Mouse (Mus musculus) CH12.LX (cell line): Measurements from ENCODE around the gene Lrch3. TPM values are rescaled to one million over a fixed set of nuclear protein-coding genes. Genes with fewer than 3 reads are reported as not detected.
"Not testable (repeated sequence)": the region's sequence is repeated elsewhere in the genome, so short reads cannot be mapped to it uniquely, and the experiment has no call there.

ENCODE experiments used
- DNase-seq: peaks from one replicate; pipeline ENCODE4 v3.0.0-alpha.2; 2013; ENCODE audit errors: extremely low read depth
- H3K27ac ChIP-seq: 2 replicates; pipeline ENCODE4 v1.5.1; 2012; ENCODE audit warnings: low read depth, mild to moderate bottlenecking, control low read depth, moderate library complexity; ENCODE audit not compliant: insufficient read depth
- H3K27me3 ChIP-seq: replicated peaks from 2 replicates; pipeline ENCODE3; 2012; ENCODE audit warnings: inconsistent platforms
- H3K36me3 ChIP-seq, 2 experiments: replicated peaks in 1 of 2; 2 replicates each; pipeline versions ENCODE3 to v1.6.1; 2012; ENCODE audit warnings: inconsistent platforms in 1 of 2, low read length in 1 of 2, mild to moderate bottlenecking in 1 of 2, mixed read lengths in 1 of 2, moderate library complexity in 1 of 2; ENCODE audit not compliant: control insufficient read depth in 1 of 2, insufficient read depth in 1 of 2
- H3K4me1 ChIP-seq, 2 experiments: 2 replicates each; pipeline ENCODE4 v1.6.1; 2012; ENCODE audit warnings: inconsistent platforms in 1 of 2, moderate library complexity in 1 of 2; ENCODE audit not compliant: insufficient read depth in 2 of 2, control insufficient read depth in 1 of 2
- H3K4me2 ChIP-seq: 2 replicates; pipeline ENCODE4 v1.6.1; 2012; ENCODE audit warnings: low read depth, mild to moderate bottlenecking, control low read depth; ENCODE audit not compliant: poor library complexity, insufficient read depth, severe bottlenecking
- H3K4me3 ChIP-seq, 3 experiments: fragments of 150-350 bp in 1 of 3; sonication (generic) in 1 of 3; replicated peaks in 1 of 3; 2 replicates each; pipeline versions ENCODE3 to v1.5.1; 2011 to 2012; ENCODE audit warnings: low read depth in 2 of 3, low read length in 2 of 3, mild to moderate bottlenecking in 2 of 3, moderate library complexity in 2 of 3, control low read depth in 1 of 3, improper control_type of control experiment in 1 of 3, inconsistent platforms in 1 of 3, mixed read lengths in 1 of 3; ENCODE audit not compliant: poor library complexity in 1 of 3
- H3K79me2 ChIP-seq: replicated peaks from 2 replicates; pipeline ENCODE4 v1.6.1; 2012; ENCODE audit warnings: mild to moderate bottlenecking, moderate library complexity; ENCODE audit not compliant: control insufficient read depth, poor library complexity, insufficient read depth, severe bottlenecking; ENCODE audit errors: extremely low read depth
- H3K9ac ChIP-seq: 2 replicates; pipeline ENCODE4 v1.6.1; 2012; ENCODE audit warnings: low read depth, mild to moderate bottlenecking, control low read depth, moderate library complexity; ENCODE audit not compliant: insufficient read depth
- H3K9me3 ChIP-seq: replicated peaks from 2 replicates; pipeline ENCODE3; 2012; ENCODE audit warnings: low read length, inconsistent platforms, mixed read lengths
- BHLHE40 ChIP-seq: IDR thresholded peaks from 2 replicates; pipeline ENCODE4 v1.6.1; 2011; ENCODE audit warnings: mild to moderate bottlenecking, low read depth, low read length, improper control_type of control experiment
- CHD2 ChIP-seq: IDR thresholded peaks from 2 replicates; pipeline ENCODE4 v1.6.1; 2011; ENCODE audit warnings: low read length, improper control_type of control experiment
- CTCF ChIP-seq, 2 experiments: IDR thresholded peaks in 1 of 2; conservative IDR thresholded peaks in 1 of 2; 2 replicates each; pipeline ENCODE4 v1.5.1; 2011 to 2012; ENCODE audit warnings: low read depth in 2 of 2, low read length in 2 of 2, improper control_type of control experiment in 1 of 2, inconsistent platforms in 1 of 2, mild to moderate bottlenecking in 1 of 2, moderate library complexity in 1 of 2
- E2F4 ChIP-seq: IDR thresholded peaks from 2 replicates; pipeline ENCODE4 v1.6.1; 2011; ENCODE audit warnings: low read depth, low read length, improper control_type of control experiment; ENCODE audit not compliant: insufficient replicate concordance
- EP300 ChIP-seq: IDR thresholded peaks from 2 replicates; pipeline ENCODE4 v1.6.1; 2011; ENCODE audit warnings: low read length, improper control_type of control experiment
- GABPA ChIP-seq: IDR thresholded peaks from 2 replicates; pipeline ENCODE4 v1.6.1; 2012; ENCODE audit warnings: low read depth, low read length, improper control_type of control experiment, inconsistent platforms; ENCODE audit not compliant: insufficient replicate concordance
- IRF4 ChIP-seq: IDR thresholded peaks from 2 replicates; pipeline ENCODE4 v1.6.1; 2014; ENCODE audit warnings: low read depth, mild to moderate bottlenecking, inconsistent platforms, low read length, improper control_type of control experiment
- JUND ChIP-seq: conservative IDR thresholded peaks from 2 replicates; pipeline ENCODE4 v1.6.1; 2011; ENCODE audit warnings: low read depth, low read length, improper control_type of control experiment
- KAT2A ChIP-seq: IDR thresholded peaks from 2 replicates; pipeline ENCODE4 v1.6.1; 2012; ENCODE audit warnings: low read length, improper control_type of control experiment, inconsistent platforms; ENCODE audit not compliant: insufficient replicate concordance
- MAX ChIP-seq: IDR thresholded peaks from 2 replicates; pipeline ENCODE4 v1.6.1; 2011; ENCODE audit warnings: low read length, improper control_type of control experiment
- MAZ ChIP-seq: IDR thresholded peaks from 2 replicates; pipeline ENCODE4 v1.6.1; 2012; ENCODE audit warnings: low read depth, mild to moderate bottlenecking, inconsistent platforms, low read length, improper control_type of control experiment, moderate library complexity
- MEF2A ChIP-seq: IDR thresholded peaks from 2 replicates; pipeline ENCODE4 v1.6.1; 2014; ENCODE audit warnings: low read depth, mild to moderate bottlenecking, inconsistent platforms, low read length, improper control_type of control experiment, borderline replicate concordance
- MYC ChIP-seq: IDR thresholded peaks from 2 replicates; pipeline ENCODE4 v1.6.1; 2011; ENCODE audit warnings: low read depth, mild to moderate bottlenecking, improper control_type of control experiment, low read length
- NRF1 ChIP-seq: IDR thresholded peaks from 2 replicates; pipeline ENCODE4 v1.6.1; 2014; ENCODE audit warnings: low read depth, mild to moderate bottlenecking, inconsistent platforms, low read length, improper control_type of control experiment, moderate library complexity
- POLR2A ChIP-seq: IDR thresholded peaks from 2 replicates; pipeline ENCODE4 v1.6.1; 2011; ENCODE audit warnings: low read depth, mild to moderate bottlenecking, improper control_type of control experiment, low read length
- POLR2AphosphoS2 ChIP-seq: IDR thresholded peaks from 2 replicates; pipeline ENCODE4 v1.6.1; 2011; ENCODE audit warnings: low read depth, low read length, improper control_type of control experiment
- RAD21 ChIP-seq: IDR thresholded peaks from 2 replicates; pipeline ENCODE4 v1.6.1; 2011; ENCODE audit warnings: low read depth, mild to moderate bottlenecking, low read length, improper control_type of control experiment, moderate library complexity
- RCOR1 ChIP-seq: conservative IDR thresholded peaks from 2 replicates; pipeline ENCODE4 v1.6.1; 2012; ENCODE audit warnings: low read depth, mild to moderate bottlenecking, inconsistent platforms, low read length, improper control_type of control experiment
- SIN3A ChIP-seq: IDR thresholded peaks from 2 replicates; pipeline ENCODE4 v1.6.1; 2012; ENCODE audit warnings: low read length, improper control_type of control experiment, inconsistent platforms
- SMC3 ChIP-seq: IDR thresholded peaks from 2 replicates; pipeline ENCODE4 v1.6.1; 2011; ENCODE audit warnings: low read depth, low read length, improper control_type of control experiment
- TCF12 ChIP-seq: IDR thresholded peaks from 2 replicates; pipeline ENCODE4 v1.6.1; 2014; ENCODE audit warnings: low read depth, mild to moderate bottlenecking, inconsistent platforms, low read length, improper control_type of control experiment
- USF1 ChIP-seq: IDR thresholded peaks from 2 replicates; pipeline ENCODE4 v1.6.1; 2014; ENCODE audit warnings: low read depth, mild to moderate bottlenecking, inconsistent platforms, low read length, improper control_type of control experiment
- ZKSCAN1 ChIP-seq: IDR thresholded peaks from 2 replicates; pipeline ENCODE4 v1.6.1; 2012; ENCODE audit warnings: low read depth, inconsistent platforms, low read length, improper control_type of control experiment, borderline replicate concordance
- ZNF384 ChIP-seq: IDR thresholded peaks from 2 replicates; pipeline ENCODE4 v1.6.1; 2012; ENCODE audit warnings: low read depth, low read length, improper control_type of control experiment, inconsistent platforms
- dilution Hi-C: fragments of 300-500 bp; cut with MboI; formaldehyde crosslinking; loops from 2 replicates; pipeline ENCODE4 v1.14.3; 2020; ENCODE audit warnings: low sequenced_read_pairs; ENCODE audit not compliant: extremely low pct_unique_long_range_greater_than_20kb, extremely low pct_ligation_motif_present
- in situ Hi-C: fragments of 300-500 bp; cut with MboI; formaldehyde crosslinking; loops from 3 replicates; pipeline ENCODE4 v1.14.3; 2019; ENCODE audit warnings: low sequenced_read_pairs, low pct_ligation_motif_present, low pct_unique_long_range_greater_than_20kb, mixed read lengths
- polyA plus RNA-seq: library from polyadenylated mRNA; unstranded; fragments of >175 nt; gene quantifications from 2 replicates; pipeline ENCODE4 v1.2.1, GENCODE M21; 2012; ENCODE audit warnings: low read depth; ENCODE audit not compliant: insufficient read length
- total RNA-seq, 2 experiments: library from RNA; depleted of rRNA; stranded (reverse); fragments of 300-350 nt in 1 of 2; fragments of >200 nt in 1 of 2; gene quantifications; 2 replicates each; pipeline ENCODE4 v1.2.3; 2012 to 2014

The Lrch3 gene
- total and polyA plus RNA-seq, 3 experiments = 11.9 to 20.7 (median 16.1) TPM

DNA sequence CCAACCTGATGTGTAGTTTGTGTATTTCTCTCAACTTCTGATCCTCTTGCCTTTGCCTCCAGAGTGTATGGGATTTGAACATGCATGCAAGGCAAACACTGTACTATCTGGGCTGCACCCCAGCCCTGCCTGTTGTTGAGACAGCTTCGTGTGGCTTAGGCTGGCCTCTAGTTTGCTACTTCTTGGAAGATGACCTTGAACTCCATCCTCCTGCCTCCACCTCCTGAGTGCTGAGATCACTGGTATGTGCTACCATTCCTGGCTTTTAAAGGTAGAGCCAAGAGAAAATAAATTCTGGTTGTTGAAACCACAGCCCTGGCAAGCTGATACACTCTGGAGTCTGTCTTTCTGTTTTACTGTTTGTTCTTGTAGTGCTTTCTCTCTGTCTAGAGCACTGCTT is 21.2 kb downstream of the Lrch3 start:
- peaks cover 13 to 59% of the 10 kb centered on the region in 2 experiments for H3K4me1 ChIP-seq
- dilution Hi-C loops = no loop called here

DNA sequence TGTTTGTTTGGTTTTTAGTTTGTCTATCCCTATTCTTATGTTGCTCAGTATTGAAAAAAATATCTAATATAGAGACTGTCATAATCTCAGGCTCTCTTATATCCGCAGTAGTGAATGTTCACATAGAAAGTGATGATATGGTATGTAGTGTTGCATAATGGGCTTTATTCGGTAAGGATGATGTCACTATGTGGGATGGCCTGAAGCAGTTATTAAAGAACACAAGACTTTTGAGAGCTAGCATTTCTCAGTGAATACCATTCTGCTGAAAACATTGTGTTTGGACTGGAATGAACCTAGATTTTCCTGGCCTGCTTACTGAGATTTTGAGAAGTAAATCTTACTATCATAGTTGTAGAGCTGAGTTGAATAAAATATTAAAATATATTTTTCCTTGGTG is 23.5 kb downstream of the Lrch3 start:
- dilution Hi-C loops (no loop called here), in situ Hi-C loops (no loop called here)
- H3K9ac ChIP-seq = no peak overlapping the region
- DNase-seq = no peak
- H3K9me3 ChIP-seq = peaks cover 9% of the 10 kb centered on the region
- H3K4me2 ChIP-seq = no peak overlapping the region
- no peaks in the 10 kb centered on the region for H3K27me3 ChIP-seq
- peaks cover 0 to 13% of the 10 kb centered on the region in 2 experiments for H3K36me3 ChIP-seq
- H3K79me2 ChIP-seq = peaks cover 30% of the 10 kb centered on the region
- H3K27ac ChIP-seq = no peak overlapping the region
- no peak for TF ChIP-seq POLR2A
- TF ChIP-seq NRF1 = no peak
- no peak for TF ChIP-seq MAZ
- no peak for TF ChIP-seq CHD2
- TF ChIP-seq ZKSCAN1 = no peak
- no peak for TF ChIP-seq EP300
- no peak for TF ChIP-seq MYC
- TF ChIP-seq RCOR1 = no peak
- no peak for TF ChIP-seq KAT2A
- TF ChIP-seq E2F4 = no peak
- no peak for TF ChIP-seq JUND
- no peak for TF ChIP-seq TCF12
- TF ChIP-seq IRF4 = no peak
- H3K4me1 ChIP-seq = peaks cover 13 to 51% of the 10 kb centered on the region in 2 experiments
- no peak overlapping the region for H3K4me3 ChIP-seq

More for the DNA sequence above, 21.2 kb downstream of the Lrch3 start:
- DNase-seq = no peak
- Histone ChIP-seq H3K36me3 (peaks cover 0 to 14% of the 10 kb centered on the region in 2 experiments), H3K4me3 (peak overlapping the region in 1 of 3 experiments; percentile 55)
- TF ChIP-seq CTCF (conservative IDR thresholded peaks at IDR 0.05 in 1 of 2, IDR thresholded peaks at IDR 0.05 in 1 of 2; ENCODE audit: low read depth in 2 of 2, low read length in 2 of 2) (no peak), RCOR1 (no peak), ZNF384 (no peak), SMC3 (no peak), POLR2AphosphoS2 (no peak), KAT2A (no peak), GABPA (no peak), MAX (no peak), RAD21 (no peak), SIN3A (no peak), USF1 (no peak), BHLHE40 (no peak), E2F4 (no peak), POLR2A (no peak), MEF2A (no peak), MYC (no peak), ZKSCAN1 (no peak)
- TF ChIP-seq, all 38 proteins: peak for 0
- peak overlapping the region; percentile 75 for H3K27ac ChIP-seq
- no peaks in the 10 kb centered on the region for H3K27me3 ChIP-seq
- H3K9me3 ChIP-seq = no peaks in the 10 kb centered on the region
- in situ Hi-C loops = no loop called here
- H3K9ac ChIP-seq = peak overlapping the region; percentile 45; the same call in 1 of the 2 replicates
- H3K79me2 ChIP-seq = peaks cover 38% of the 10 kb centered on the region
- peak overlapping the region; percentile 52 for H3K4me2 ChIP-seq

DNA sequence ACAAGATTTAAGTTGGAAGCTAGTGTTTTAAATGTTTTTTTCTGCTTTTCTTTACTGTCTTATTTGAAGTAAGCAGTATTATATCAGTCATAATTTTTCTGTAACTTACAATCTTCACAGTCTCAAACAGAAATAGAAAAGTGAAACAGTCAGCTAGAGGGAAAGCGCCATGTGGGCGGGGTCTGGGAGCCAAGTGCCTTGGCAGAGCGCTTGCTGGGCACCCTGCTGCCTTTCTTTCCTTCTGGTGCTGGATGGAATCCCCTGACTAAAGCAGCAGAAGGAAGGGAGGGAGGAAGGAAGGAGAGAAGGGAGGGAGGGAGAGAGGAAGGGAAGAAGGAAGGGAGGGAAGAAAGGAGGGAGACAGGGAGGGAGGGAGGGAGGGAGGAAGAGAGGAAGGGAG is 25.4 kb downstream of the Lrch3 start:
- H3K9ac ChIP-seq, in situ Hi-C loops: not testable (repeated sequence)
- H3K4me1 ChIP-seq = peaks cover 10 to 32% of the 10 kb centered on the region in 2 experiments

More for the DNA sequence above, 25.4 kb downstream of the Lrch3 start:
- H3K27ac ChIP-seq, dilution Hi-C loops, H3K27me3 ChIP-seq, H3K4me2 ChIP-seq, H3K9me3 ChIP-seq: not testable (repeated sequence)
- Histone ChIP-seq H3K4me3 (peak overlapping the region in 1 of 3 experiments; percentile 31), H3K36me3 (peaks cover 0 to 13% of the 10 kb centered on the region in 2 experiments), H3K79me2 (peaks cover 21% of the 10 kb centered on the region)
- DNase-seq = peak; percentile 26
